ENCODE assay signal across 8 mouse cellular contexts in the genomic region with DNA sequence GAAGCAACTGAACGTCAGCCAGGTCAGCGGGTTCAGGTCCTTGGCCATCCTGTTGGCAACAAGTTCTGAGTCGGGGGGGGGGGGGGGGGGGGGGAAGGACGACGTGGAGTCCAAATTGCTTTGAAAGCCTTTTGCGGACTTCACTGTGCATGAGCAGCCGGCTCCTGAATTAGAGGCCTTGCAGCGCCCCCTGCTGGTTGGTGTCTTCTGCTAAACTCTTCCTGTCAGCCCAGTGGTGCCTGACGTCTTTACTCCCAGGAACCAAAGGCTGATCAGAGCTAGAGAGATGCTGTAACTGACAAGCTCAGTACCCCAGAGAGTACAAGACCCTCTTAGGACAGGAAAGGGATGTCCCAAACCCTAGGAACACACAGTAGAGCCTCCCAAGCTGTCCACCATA. TPM values are rescaled to one million over a fixed set of nuclear protein-coding genes. Genes with fewer than 3 reads are reported as not detected.
DNase-seq lines count a peak whose midpoint lies in the region; ATAC-seq and TF ChIP-seq lines count a peak whose summit lies in the region.

No protein-coding gene starts in this region.

- intact Hi-C loops in left cerebral cortex, postnatal 14 days (cut with DNase I) = loop anchor here (2.0 to 5.0 kb wide), 3 partner anchors 96 to 416 kb away; no protein-coding TSS in a partner anchor

- no peak overlapping the region for H3K27ac ChIP-seq in neural tube, embryonic 15.5 days (replicated peaks)
- H3K27ac ChIP-seq in stomach, postnatal 0 days (replicated peaks) = no peak overlapping the region

- H3K9me3 ChIP-seq in neural tube, embryonic 15.5 days (replicated peaks) = no peaks in the 10 kb centered on the region
- no peaks in the 10 kb centered on the region for H3K9me3 ChIP-seq in stomach, postnatal 0 days (ENCODE audit: control insufficient read depth, low read length)

- no peak overlapping the region for H3K4me3 ChIP-seq in neural tube, embryonic 15.5 days (replicated peaks)
- no peak overlapping the region for H3K4me3 ChIP-seq in stomach, postnatal 0 days (ENCODE audit: low read depth, low read length)

- no peak overlapping the region for H3K4me2 ChIP-seq in neural tube, embryonic 15.5 days
- no peak overlapping the region for H3K4me2 ChIP-seq in stomach, postnatal 0 days (replicated peaks; ENCODE audit: low read depth)

- TF ChIP-seq EP300 in stomach, postnatal 0 days (optimal IDR thresholded peaks at IDR 0.05) = no peak

- TF ChIP-seq CTCF in stomach, postnatal 0 days (IDR thresholded peaks at IDR 0.05; ENCODE audit: low read depth) = peak; percentile 83

- H3K36me3 ChIP-seq in neural tube, embryonic 15.5 days = no peaks in the 10 kb centered on the region
- no peaks in the 10 kb centered on the region for H3K36me3 ChIP-seq in stomach, postnatal 0 days (ENCODE audit: control insufficient read depth, insufficient read depth, low read length)

- WGBS in neural tube, embryonic 15.5 days = 2% methylated on average over 8 of the region's 9 CpGs
- WGBS in stomach, postnatal 0 days = 5% methylated on average over 5 of the region's 9 CpGs

- no peak overlapping the region for H3K9ac ChIP-seq in neural tube, embryonic 15.5 days (replicated peaks)
- no peak overlapping the region for H3K9ac ChIP-seq in stomach, postnatal 0 days (ENCODE audit: low read length)

- peak; percentile 89 for DNase-seq in neural tube, embryonic 10.5 days (ENCODE audit: extremely low spot score, low spot score)
- DNase-seq in cerebellum, postnatal 14 days = peak; percentile 97 to 99
- peak; percentile 60 to 89 for DNase-seq in frontal cortex, postnatal 14 days (ENCODE audit: low spot score in 2 of 2)
- DNase-seq in kidney, adult 11 months = peak; percentile 57
- peak; percentile 94 to 95 for DNase-seq in left cerebral cortex, postnatal 14 days (ENCODE audit: low spot score in 2 of 2)
- DNase-seq in naive thymus-derived CD4-positive, alpha-beta T cell, adult 2 months (ENCODE audit: low read depth) = peak; percentile 85
- DNase-seq in stomach, postnatal 0 days (ENCODE audit: low spot score) = peak; percentile 89

- 0 out of 2 replicates have a peak, but pooled peaks cover 14% of the 10 kb centered on the region for H3K27me3 ChIP-seq in neural tube, embryonic 15.5 days (replicated peaks)
- H3K27me3 ChIP-seq in stomach, postnatal 0 days (ENCODE audit: control insufficient read depth, insufficient read depth, low read length) = no peaks in the 10 kb centered on the region

- ATAC-seq in neural tube, embryonic 15.5 days (ENCODE audit: low FRiP score) = no peak
- 0 out of 2 replicates have a peak, but pooled peaks have one; percentile 51 for ATAC-seq in stomach, postnatal 0 days (ENCODE audit: low FRiP score, low TSS enrichment)

- no peaks in the 10 kb centered on the region for H3K4me1 ChIP-seq in neural tube, embryonic 15.5 days
- H3K4me1 ChIP-seq in stomach, postnatal 0 days (replicated peaks; ENCODE audit: control insufficient read depth, insufficient read depth) = no peaks in the 10 kb centered on the region

RNA-seq across cellular contexts. Expression of a gene that starts 43.7 kb away (rescaled TPM):
- polyA plus RNA-seq in neural tube, embryonic 15.5 days (2015; fragmentation: Nextera tagmentation; extraction: Ambion mirVana) = 127 and 143 TPM in 2 replicates
- 100 to 1,000 TPM; 113 to 118 TPM for total RNA-seq in left cerebral cortex, postnatal 14 days (2021)
- polyA plus RNA-seq in stomach, postnatal 0 days (2015; fragmentation: Nextera tagmentation; extraction: Ambion mirVana) = 19.2 and 20.7 TPM in 2 replicates
